Mouse (Mus musculus) cortical plate, adult 2 months (tissue): ENCODE data around the gene Elmod2.

Experiments
- CTCF ChIP-seq: fragments of 200-500 bp; IDR thresholded peaks from 2 replicates; pipeline ENCODE4 v1.5.1; 2011; ENCODE audit warnings: mild to moderate bottlenecking, control low read depth, low read length; ENCODE audit not compliant: insufficient read depth; ENCODE audit errors: extremely low read depth
- POLR2A ChIP-seq: fragments of 200-500 bp; IDR thresholded peaks from 2 replicates; pipeline ENCODE4 v1.6.1; 2011; ENCODE audit warnings: mild to moderate bottlenecking, low read length, control low read depth; ENCODE audit not compliant: insufficient read depth; ENCODE audit errors: extremely low read depth

- TF ChIP-seq CTCF (no peak), POLR2A (no peak)
Observed at GRCm38 (mm10) chr8:83315691-83316090, 16.6 kb downstream of the Elmod2 start.
